Mouse (Mus musculus) forebrain, embryonic 10.5 days (tissue): ENCODE measurements around the gene Zfp207. TPM values are rescaled to one million over a fixed set of nuclear protein-coding genes. Genes with fewer than 3 reads are reported as not detected.
A peak's percentile ranks its signal among the peaks of the same experiment; 100 is the strongest.
"Not testable (repeated sequence)": the region's sequence is repeated elsewhere in the genome, so short reads cannot be mapped to it uniquely, and the experiment has no call there.

ENCODE experiments used
- DNase-seq: peaks from one replicate; pipeline ENCODE4 v3.0.0-alpha.2; 2017; ENCODE audit warnings: low spot score; ENCODE audit errors: extremely low spot score
- H3K27ac ChIP-seq: fragments of 300-500 bp; sonication (generic); 2 replicates; pipeline ENCODE4 v1.5.1; 2016; ENCODE audit warnings: mild to moderate bottlenecking
- H3K27me3 ChIP-seq: fragments of 300-500 bp; sonication (generic); 2 replicates; pipeline ENCODE4 v1.6.1; 2016; ENCODE audit warnings: mild to moderate bottlenecking; ENCODE audit not compliant: poor library complexity, severe bottlenecking
- H3K36me3 ChIP-seq: fragments of 300-500 bp; sonication (generic); replicated peaks from 2 replicates; pipeline ENCODE4 v1.6.1; 2016; ENCODE audit warnings: mild to moderate bottlenecking, moderate library complexity
- H3K4me1 ChIP-seq: fragments of 300-500 bp; sonication (generic); 2 replicates; pipeline ENCODE4 v1.6.1; 2016
- H3K4me3 ChIP-seq: fragments of 300-500 bp; sonication (generic); 2 replicates; pipeline ENCODE4 v1.5.1; 2016; ENCODE audit warnings: mild to moderate bottlenecking, moderate library complexity
- H3K9me3 ChIP-seq: fragments of 300-500 bp; sonication (generic); 2 replicates; pipeline ENCODE4 v1.6.1; 2016; ENCODE audit warnings: mild to moderate bottlenecking, moderate library complexity
- WGBS: fragments of 180-500 bp; shearing (Covaris S2); methylation state at CpG from one replicate; pipeline ENCODE4 v1.1.7; 2016; 5-methylcytosine and 5-hydroxymethylcytosine counted together
- polyA plus RNA-seq: library from polyadenylated mRNA; unstranded; fragments of >200 nt; fragmentation: Nextera tagmentation; extraction: Ambion mirVana; gene quantifications from 2 replicates; pipeline ENCODE4 v1.2.1, GENCODE M21; 2016

Zfp207 gene
- 301 and 320 TPM in 2 replicates for polyA plus RNA-seq

DNA sequence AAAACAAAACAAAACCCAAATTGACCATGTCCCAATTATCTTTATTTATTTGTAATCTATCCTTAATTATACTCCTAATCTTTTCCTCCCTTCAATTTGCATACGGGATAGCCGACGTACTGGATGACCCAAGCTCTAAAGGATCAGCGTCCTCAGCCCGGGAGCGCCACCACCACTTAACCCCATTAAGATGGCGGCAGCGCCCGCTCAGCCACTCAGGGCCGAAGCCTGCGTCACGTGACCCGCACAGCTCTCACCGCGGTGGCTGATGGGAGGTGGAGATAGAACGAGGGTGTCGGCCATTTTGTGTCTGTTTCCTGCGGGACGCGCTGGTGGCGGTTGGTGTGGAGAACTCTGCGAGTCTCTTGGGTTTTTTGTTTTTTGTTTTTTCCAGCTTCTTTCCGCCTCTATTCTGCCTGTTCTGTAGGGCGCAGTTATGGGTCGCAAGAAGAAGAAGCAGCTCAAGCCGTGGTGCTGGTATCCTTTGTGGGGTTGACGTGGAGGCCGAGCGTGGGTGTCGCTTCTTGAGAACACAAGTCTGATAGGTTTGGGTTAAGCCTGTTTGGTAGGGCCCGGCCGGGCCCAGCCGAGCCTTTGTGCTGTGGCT, at the start of gene Zfp207:
Gene Zfp207 (plus strand): TSS at position 261 of the 607 bp plus-strand sequence.
- Histone ChIP-seq H3K27me3 (no peaks in the 10 kb centered on the region), H3K9me3 (no peaks in the 10 kb centered on the region), H3K4me1 (peaks cover 37% of the 10 kb centered on the region), H3K4me3 (peak within 1 kb of the TSS; percentile 92), H3K27ac (peak within 1 kb of the TSS; percentile 98), H3K36me3 (peaks cover 36% of the 10 kb centered on the region)
- DNase-seq, result peak; percentile 98
- WGBS, result under 1% methylated on average over 33 of the region's 33 CpGs

DNA sequence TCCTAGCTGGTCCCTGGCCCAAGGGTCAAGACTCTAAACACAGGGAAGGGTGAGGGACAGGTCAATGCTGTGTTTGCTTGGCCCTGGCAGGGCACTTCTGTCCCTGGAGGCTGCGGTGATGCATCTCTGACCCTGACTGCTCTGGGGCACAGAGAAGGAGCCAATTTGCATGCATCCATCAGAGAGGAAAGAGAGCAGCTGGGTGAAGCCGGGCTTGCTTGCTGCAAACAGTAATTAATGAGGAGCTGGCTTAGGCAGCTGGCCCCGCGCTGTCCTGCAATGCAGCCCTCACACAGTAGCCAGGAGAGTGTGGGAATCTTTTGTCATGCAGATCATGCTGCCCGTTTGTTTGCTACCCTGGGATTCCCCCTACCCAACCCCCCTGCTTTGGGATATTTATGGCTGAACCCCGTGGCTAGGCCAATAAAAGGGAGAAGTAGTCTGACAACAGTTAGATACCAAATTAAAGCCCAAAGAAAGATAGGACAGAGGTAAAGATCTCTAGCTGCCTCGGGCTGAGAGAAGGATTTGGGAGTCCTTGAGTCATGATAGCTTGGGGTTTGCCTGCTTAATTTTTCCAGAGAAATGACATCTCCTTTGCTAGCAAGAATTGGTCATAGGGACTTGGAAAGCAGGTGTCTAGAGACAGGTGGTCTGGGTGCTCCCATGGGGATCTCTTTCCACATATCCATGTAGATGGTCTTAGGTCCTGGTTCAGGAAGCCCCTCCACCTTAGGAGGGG, 47.3 kb upstream of the Zfp207 start:
- DNase-seq, result peak; percentile 80
- 3% methylated on average over 7 of the region's 7 CpGs for WGBS
- Histone ChIP-seq H3K4me3 (peak overlapping the region; percentile 11), H3K4me1 (peaks cover 47% of the 10 kb centered on the region), H3K36me3 (no peaks in the 10 kb centered on the region), H3K9me3 (no peaks in the 10 kb centered on the region), H3K27ac (peak overlapping the region; percentile 73), H3K27me3 (peaks cover 31% of the 10 kb centered on the region)

DNA sequence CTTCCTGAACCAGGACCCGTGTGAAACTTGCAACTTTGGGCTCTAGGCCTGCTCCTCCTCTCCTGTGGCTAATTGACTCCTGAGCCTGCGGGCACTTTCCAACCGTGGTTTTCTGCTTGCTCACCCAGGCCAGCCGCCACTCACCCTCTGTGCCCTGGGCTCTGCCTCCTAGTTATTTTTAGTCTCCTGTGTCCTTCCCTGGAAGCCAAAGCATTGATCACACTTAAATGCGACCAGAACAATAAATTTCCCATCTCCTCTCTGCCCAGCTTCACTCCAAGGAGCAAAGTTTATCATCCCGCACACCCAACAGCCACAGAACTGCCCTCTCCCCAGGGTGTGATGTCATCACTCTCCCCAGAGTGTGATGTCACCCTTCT, 46.7 kb upstream of the Zfp207 start:
- WGBS, result 15% methylated on average over 6 of the region's 6 CpGs
- Histone ChIP-seq H3K4me3 (no peak overlapping the region), H3K27me3 (peaks cover 31% of the 10 kb centered on the region), H3K36me3 (no peaks in the 10 kb centered on the region), H3K9me3 (no peaks in the 10 kb centered on the region), H3K4me1 (peaks cover 44% of the 10 kb centered on the region), H3K27ac (peak overlapping the region; percentile 73)
- DNase-seq, result no peak

DNA sequence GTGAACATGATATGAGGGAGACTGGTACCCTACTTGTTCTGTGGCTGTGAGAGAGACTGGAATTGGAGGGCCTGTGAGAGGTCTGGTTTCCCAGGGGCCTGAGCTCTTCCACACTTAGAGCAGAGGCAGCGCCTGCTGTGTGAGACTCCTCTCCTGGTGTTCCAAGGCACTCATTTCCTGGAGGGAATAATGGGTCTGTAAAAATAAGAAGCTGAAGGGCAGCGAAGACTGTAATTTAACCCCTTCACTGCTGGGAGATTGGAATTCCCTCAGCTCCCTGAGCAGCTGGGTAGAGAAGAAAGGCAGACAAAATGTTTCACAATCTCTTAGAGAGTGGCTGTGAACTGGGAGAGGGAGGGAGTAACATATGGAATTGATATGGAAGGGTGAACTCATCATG, 40.6 kb upstream of the Zfp207 start:
- no peaks in the 10 kb centered on the region for H3K9me3 ChIP-seq
- no peaks in the 10 kb centered on the region for H3K36me3 ChIP-seq
- H3K27ac ChIP-seq, result peak overlapping the region; percentile 44; the same call in 1 of the 2 replicates
- H3K27me3 ChIP-seq, result no peaks in the 10 kb centered on the region
- WGBS, result 12% methylated on average over 2 of the region's 2 CpGs
- H3K4me3 ChIP-seq, result no peak overlapping the region
- DNase-seq, result no peak
- H3K4me1 ChIP-seq, result peaks cover 26% of the 10 kb centered on the region

DNA sequence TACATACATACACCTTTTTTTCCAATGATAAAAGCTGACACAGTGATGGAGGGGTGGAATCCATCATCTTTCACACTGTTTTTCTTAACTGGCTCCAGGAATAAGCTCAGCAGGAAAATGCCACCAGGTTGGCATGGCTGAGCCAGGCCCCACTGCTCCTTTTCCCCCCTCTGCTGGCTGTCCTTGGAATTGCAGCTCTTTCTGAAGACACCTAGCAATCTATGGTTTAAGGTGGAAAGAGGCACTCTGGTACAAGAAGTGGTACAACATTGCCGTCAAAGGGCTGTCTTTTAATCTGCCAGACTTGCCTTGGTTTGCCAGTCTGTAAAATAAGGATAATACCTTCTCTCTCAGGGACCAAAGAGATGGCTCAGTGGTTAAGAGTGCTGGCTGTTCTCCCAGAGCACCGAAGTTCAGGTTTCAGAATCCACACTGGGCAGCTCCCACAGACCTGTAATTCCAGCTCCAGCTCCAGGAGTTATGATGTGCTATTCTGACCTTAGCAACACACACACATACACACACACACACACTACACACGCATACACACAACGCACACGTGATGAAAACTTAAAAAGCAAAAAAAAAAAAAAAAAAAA, 31.1 kb upstream of the Zfp207 start:
- H3K4me3 ChIP-seq, result no peak overlapping the region
- DNase-seq, result peak; percentile 79

DNA sequence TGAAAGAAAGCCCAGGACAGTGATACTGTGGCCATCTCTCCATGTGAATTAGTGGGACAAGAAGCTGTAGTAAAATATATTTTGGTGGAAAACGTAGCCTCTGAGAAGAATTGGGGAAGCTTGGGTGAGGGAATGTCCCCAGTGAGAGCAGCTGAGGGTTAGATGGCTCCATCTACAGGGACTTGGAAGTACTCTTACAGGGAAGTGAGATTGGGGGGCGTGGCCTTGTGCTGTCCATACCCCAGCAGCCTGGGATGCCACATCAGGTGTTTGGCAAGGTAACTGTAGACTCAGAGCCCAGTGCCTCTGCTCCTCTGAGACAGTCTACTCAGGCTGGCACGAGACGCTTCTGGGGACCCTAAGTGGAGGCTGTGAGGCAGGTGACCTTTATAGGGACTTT, 28.2 kb upstream of the Zfp207 start:
- Histone ChIP-seq H3K9me3 (no peaks in the 10 kb centered on the region), H3K27me3 (no peaks in the 10 kb centered on the region), H3K36me3 (peaks cover 19% of the 10 kb centered on the region), H3K4me3 (no peak overlapping the region), H3K27ac (no peak overlapping the region), H3K4me1 (no peaks in the 10 kb centered on the region)
- WGBS, result 39% methylated on average over 4 of the region's 4 CpGs
- no peak for DNase-seq

More for the DNA sequence above, 31.1 kb upstream of the Zfp207 start:
- Histone ChIP-seq H3K27me3 (no peaks in the 10 kb centered on the region), H3K9me3 (no peaks in the 10 kb centered on the region), H3K36me3 (no peaks in the 10 kb centered on the region), H3K4me1 (no peaks in the 10 kb centered on the region), H3K27ac (no peak overlapping the region)
- 78% methylated on average over 5 of the region's 5 CpGs for WGBS

DNA sequence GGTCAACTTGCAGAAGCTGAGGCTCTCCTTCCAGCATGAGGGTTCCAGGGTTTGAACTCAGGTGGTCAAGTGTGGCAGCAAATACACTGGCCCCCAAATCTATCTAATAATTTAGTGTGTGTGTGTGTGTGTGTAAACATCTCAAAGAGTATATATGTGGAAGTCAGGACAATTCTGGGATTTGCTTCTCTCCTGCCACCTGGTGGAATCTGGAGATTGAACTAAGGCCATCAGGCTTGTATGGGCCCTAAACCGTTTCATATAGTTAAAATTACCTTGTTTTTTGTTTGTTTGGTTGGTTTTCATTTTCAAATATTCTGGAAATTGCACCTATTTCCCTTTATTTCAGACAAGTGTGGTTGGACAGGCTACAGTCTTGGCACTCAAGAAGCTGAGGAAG, 14.1 kb upstream of the Zfp207 start:
- no peak overlapping the region for H3K27ac ChIP-seq
- peaks cover 90% of the 10 kb centered on the region for H3K36me3 ChIP-seq
- H3K27me3 ChIP-seq, result no peaks in the 10 kb centered on the region
- no peaks in the 10 kb centered on the region for H3K4me1 ChIP-seq
- H3K4me3 ChIP-seq, result no peak overlapping the region
- no peaks in the 10 kb centered on the region for H3K9me3 ChIP-seq
- no peak for DNase-seq
- WGBS, result 95% methylated on average over 1 of the region's 1 CpGs

DNA sequence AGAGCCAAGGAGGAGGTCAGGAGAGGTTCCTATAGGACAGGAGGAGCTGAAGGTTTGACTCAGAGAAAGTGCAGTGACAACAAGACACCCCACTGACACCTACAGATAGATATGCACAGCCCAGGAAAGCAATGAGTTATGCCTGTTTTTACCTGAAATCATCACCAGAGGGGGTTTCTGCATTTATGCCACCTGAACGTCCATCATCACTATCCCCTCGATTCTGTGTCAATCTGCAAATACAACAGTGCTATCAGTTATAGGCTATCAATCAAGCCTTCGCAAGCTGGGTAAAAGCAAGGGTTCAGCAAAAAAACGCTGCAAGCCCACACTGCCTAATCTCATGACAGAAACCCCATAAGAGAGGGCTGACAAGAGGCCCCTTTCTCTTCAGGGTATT, 6.4 kb upstream of the Zfp207 start:
- Histone ChIP-seq H3K4me3 (peak overlapping the region; percentile 97), H3K4me1 (peaks cover 19% of the 10 kb centered on the region), H3K27me3 (no peaks in the 10 kb centered on the region), H3K27ac (no peak overlapping the region), H3K9me3 (no peaks in the 10 kb centered on the region), H3K36me3 (peaks cover 38% of the 10 kb centered on the region)
- 79% methylated on average over 4 of the region's 4 CpGs for WGBS
- no peak for DNase-seq

DNA sequence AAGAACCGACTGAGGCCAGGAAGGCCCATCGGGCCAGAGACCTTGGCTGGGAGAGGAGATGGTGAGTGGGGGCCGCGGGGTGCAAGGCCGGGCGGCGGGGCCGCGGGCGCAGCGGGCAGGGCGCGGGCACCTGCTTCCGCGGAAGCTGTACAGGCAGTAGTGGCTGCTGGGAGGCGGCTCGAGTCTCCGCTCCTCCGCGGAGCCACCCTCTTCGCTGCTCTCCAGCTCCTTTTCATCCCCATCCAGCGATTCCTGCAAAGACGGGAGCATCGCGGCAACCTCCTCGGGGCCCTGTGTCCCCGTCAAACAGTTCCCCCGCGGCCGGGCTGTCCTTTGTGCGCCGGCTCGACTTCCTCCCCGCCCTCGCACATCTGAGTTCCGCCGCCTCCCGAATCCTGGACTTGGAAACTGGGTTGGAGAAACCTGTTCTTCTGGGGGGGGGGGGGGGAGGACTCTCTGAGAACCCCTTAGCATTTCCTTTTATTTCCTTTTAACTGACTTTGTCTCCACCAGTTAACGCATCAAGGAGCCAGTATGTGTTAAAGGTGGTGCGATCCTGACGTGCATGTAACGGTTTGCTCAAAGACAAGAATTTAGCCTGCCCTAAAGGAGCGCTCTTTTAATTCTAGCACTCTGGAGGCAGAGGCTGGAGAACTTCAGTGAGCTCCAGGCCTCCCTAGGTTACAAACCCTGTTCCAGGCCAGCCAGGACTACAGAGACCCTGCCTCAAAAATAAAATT, 5.2 kb upstream of the Zfp207 start, which contains the start of gene 5730455P16Rik:
Gene 5730455P16Rik (minus strand): TSS at position 323 of the 740 bp plus-strand sequence.
- peaks cover 25% of the 10 kb centered on the region for H3K4me1 ChIP-seq
- WGBS, result 3% methylated on average over 43 of the region's 43 CpGs
- H3K4me3 ChIP-seq, result peak within 1 kb of the TSS; percentile 97
- H3K27ac ChIP-seq, result peak within 1 kb of the TSS; percentile 95
- DNase-seq, result peak; percentile 87
- H3K27me3 ChIP-seq, result no peaks in the 10 kb centered on the region
- peaks cover 26% of the 10 kb centered on the region for H3K36me3 ChIP-seq
- no peaks in the 10 kb centered on the region for H3K9me3 ChIP-seq

DNA sequence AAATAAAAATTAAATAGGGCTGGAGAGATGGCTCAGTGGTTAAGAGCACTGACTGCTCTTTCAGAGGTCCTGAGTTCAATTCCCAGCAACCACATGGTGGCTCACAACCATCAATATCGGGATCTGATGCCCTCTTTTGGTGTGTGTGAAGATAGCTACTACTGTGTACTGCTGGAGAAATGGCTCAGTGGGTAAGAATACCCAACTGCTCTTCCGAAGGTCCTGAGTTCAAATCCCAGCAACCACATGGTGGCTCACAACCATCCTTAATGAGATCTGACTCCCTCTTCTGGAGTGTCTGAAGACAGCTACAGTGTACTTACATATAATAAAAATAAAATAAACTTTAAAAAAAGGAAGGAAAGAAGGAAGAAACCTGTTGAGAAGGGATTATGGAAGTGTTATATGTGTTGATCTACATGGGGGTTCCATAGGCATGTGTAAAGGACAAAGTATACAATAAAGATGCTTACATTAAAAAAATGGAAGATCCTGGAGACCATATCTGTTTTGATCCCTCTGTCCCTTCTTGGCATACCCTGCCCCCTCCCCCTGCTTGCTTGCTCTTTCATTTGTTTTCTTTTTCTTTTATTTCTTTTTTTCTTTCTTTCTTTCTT, 4.5 kb upstream of the Zfp207 start:
- H3K9me3 ChIP-seq, H3K27me3 ChIP-seq, DNase-seq: not testable (repeated sequence)
- peak overlapping the region; percentile 97 for H3K4me3 ChIP-seq
- H3K4me1 ChIP-seq, result peaks cover 25% of the 10 kb centered on the region
- H3K36me3 ChIP-seq, result peaks cover 19% of the 10 kb centered on the region
- H3K27ac ChIP-seq, result peak overlapping the region; percentile 95
- WGBS, result 62% methylated on average over 2 of the region's 2 CpGs

DNA sequence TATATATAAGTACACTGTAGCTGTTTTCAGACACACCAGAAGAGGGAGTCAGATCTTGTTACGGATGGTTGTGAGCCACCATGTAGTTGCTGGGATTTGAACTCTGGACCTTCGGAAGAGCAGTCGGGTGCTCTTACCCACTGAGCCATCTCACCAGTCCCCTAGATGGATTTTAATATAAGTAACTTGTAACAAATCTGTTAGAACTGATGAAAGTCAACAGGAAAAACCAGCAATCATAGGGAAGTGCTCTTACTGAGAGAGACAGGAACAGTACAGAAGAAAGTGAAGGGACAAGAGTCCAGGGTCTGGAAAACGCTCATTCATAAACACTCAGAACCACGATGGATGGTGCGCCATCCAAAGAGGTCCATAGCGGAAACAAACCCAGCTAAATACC, 3.9 kb upstream of the Zfp207 start:
- not testable (repeated sequence) for H3K4me3 ChIP-seq, H3K27ac ChIP-seq, H3K9me3 ChIP-seq, H3K27me3 ChIP-seq, DNase-seq
- peaks cover 26% of the 10 kb centered on the region for H3K4me1 ChIP-seq
- 91% methylated on average over 7 of the region's 7 CpGs for WGBS
- peaks cover 13% of the 10 kb centered on the region for H3K36me3 ChIP-seq

DNA sequence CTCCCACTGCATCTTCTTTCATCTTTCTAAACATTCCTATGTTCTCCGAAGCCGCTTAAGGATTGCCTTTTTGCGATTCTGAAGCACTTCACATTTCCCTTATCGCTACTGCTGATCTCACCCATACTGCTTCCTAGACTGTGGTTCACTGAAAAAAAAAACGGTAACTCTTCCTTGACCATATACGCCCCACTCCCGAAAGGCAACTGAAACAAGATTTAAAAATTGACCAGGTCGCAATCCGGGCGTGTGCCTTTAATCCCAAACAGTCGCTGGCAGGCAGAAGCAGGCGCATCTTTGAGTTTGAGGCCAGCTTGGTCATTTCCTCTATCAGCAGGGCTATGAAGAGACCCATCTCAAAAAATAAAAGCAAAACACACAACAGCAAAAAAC, 457 bp upstream of the Zfp207 start:
- WGBS, result 9% methylated on average over 12 of the region's 12 CpGs
- Histone ChIP-seq H3K9me3 (no peaks in the 10 kb centered on the region), H3K36me3 (peaks cover 31% of the 10 kb centered on the region), H3K27ac (peak overlapping the region; percentile 98), H3K27me3 (no peaks in the 10 kb centered on the region), H3K4me3 (peak overlapping the region; percentile 92), H3K4me1 (peaks cover 41% of the 10 kb centered on the region)
- peak; percentile 38 for DNase-seq
